16 mouse cellular contexts compared by ENCODE assay signal in genomic region chr14:21850419-21851127, GRCm38 (mm10). TPM values are rescaled to one million over a fixed set of nuclear protein-coding genes. Genes with fewer than 3 reads are reported as not detected.
A peak's percentile ranks its signal among the peaks of the same experiment; 100 is the strongest.
DNase-seq lines count a peak whose midpoint lies in the region; ATAC-seq and TF ChIP-seq lines count a peak whose summit lies in the region.
"Had no signal": no experiment of that assay in that cellular context is flagged by ENCODE, and none has a peak within 500 bp of the region (broad histone marks: within the 10 kb centered on the region; RNA-seq: fewer than 3 reads in every experiment).

No protein-coding gene starts in this region.

- intact Hi-C loops in heart, postnatal 10 days (cut with DNase I) = no loop called here

- H3K27me3 ChIP-seq in heart, embryonic 10.5 days (ENCODE audit: insufficient read depth, poor library complexity, severe bottlenecking) = no peaks in the 10 kb centered on the region
- peaks cover 35% of the 10 kb centered on the region for H3K27me3 ChIP-seq in limb, embryonic 10.5 days (ENCODE audit: low read depth, poor library complexity, severe bottlenecking)
- H3K27me3 ChIP-seq in stomach, embryonic 15.5 days (replicated peaks) = no peaks in the 10 kb centered on the region
- H3K27me3 ChIP-seq: forebrain, embryonic 15.5 days; intestine, embryonic 15.5 days had no signal

- H3K4me1 ChIP-seq in heart, embryonic 10.5 days = peaks cover 86% of the 10 kb centered on the region
- peaks cover 12% of the 10 kb centered on the region for H3K4me1 ChIP-seq in lung, adult 2 months (ENCODE audit: control insufficient read depth, insufficient read depth, low read length)
- H3K4me1 ChIP-seq in limb, embryonic 10.5 days = peaks cover 85% of the 10 kb centered on the region
- H3K4me1 ChIP-seq in stomach, embryonic 15.5 days = peaks cover 33% of the 10 kb centered on the region

- no peak overlapping the region for H3K4me2 ChIP-seq in stomach, embryonic 15.5 days
- H3K4me2 ChIP-seq: forebrain, embryonic 15.5 days; hindbrain, embryonic 12.5 days; intestine, embryonic 15.5 days; midbrain, embryonic 11.5 days had no signal

- no peak overlapping the region for H3K4me3 ChIP-seq in heart, embryonic 10.5 days
- no peak overlapping the region for H3K4me3 ChIP-seq in lung, adult 2 months (replicated peaks; ENCODE audit: extremely low read depth, low read depth, low read length)
- peak overlapping the region; percentile 13; the same call in 1 of the 2 replicates for H3K4me3 ChIP-seq in limb, embryonic 10.5 days
- no peak overlapping the region for H3K4me3 ChIP-seq in stomach, embryonic 15.5 days (replicated peaks)
- H3K4me3 ChIP-seq: forebrain, embryonic 15.5 days; hindbrain, embryonic 12.5 days; intestine, embryonic 15.5 days; myocyte had no signal

- ATAC-seq in stomach, embryonic 15.5 days (ENCODE audit: insufficient read depth, low FRiP score, low read depth) = 0 out of 2 replicates have a peak, but pooled peaks have one; percentile 13
- ATAC-seq: forebrain, embryonic 15.5 days; intestine, embryonic 15.5 days had no signal

- DNase-seq in heart, embryonic 10.5 days (ENCODE audit: low spot score) = peak; percentile 89
- DNase-seq in heart, postnatal 10 days = no peak
- DNase-seq in lung, postnatal 36 days = peak; percentile 15
- DNase-seq in lung, adult 2 months = no peak
- DNase-seq in limb, embryonic 10.5 days (ENCODE audit: low spot score) = peak; percentile 57
- DNase-seq in layer of hippocampus, adult 9-10 months (ENCODE audit: low spot score) = no peak
- DNase-seq in T-cell, adult 2 months (ENCODE audit: low spot score) = no peak
- DNase-seq: adrenal gland, postnatal 10 days; lung, postnatal 14 days; thymus, adult 18-20 months had no signal

- TF ChIP-seq CTCF in lung, adult 2 months (IDR thresholded peaks at IDR 0.05; ENCODE audit: insufficient read depth, low read length) = no peak

- TF ChIP-seq POLR2A in lung, adult 2 months (IDR thresholded peaks at IDR 0.05; ENCODE audit: borderline replicate concordance, extremely low read depth, low read depth, low read length) = no peak

- H3K27ac ChIP-seq in heart, embryonic 10.5 days = peak overlapping the region; percentile 48; the same call in 1 of the 2 replicates
- peak overlapping the region; percentile 59 for H3K27ac ChIP-seq in limb, embryonic 10.5 days
- H3K27ac ChIP-seq in stomach, embryonic 15.5 days = no peak overlapping the region
- H3K27ac ChIP-seq: forebrain, embryonic 15.5 days; hindbrain, embryonic 12.5 days; intestine, embryonic 15.5 days had no signal

- peaks cover 18% of the 10 kb centered on the region for H3K36me3 ChIP-seq in heart, embryonic 10.5 days
- peaks cover 15% of the 10 kb centered on the region for H3K36me3 ChIP-seq in limb, embryonic 10.5 days
- peaks cover 5% of the 10 kb centered on the region; the same call in 1 of the 2 replicates for H3K36me3 ChIP-seq in stomach, embryonic 15.5 days

- H3K9me3 ChIP-seq in heart, embryonic 10.5 days = no peaks in the 10 kb centered on the region
- H3K9me3 ChIP-seq in limb, embryonic 10.5 days (replicated peaks) = no peaks in the 10 kb centered on the region
- H3K9me3 ChIP-seq in stomach, embryonic 15.5 days = no peaks in the 10 kb centered on the region
- H3K9me3 ChIP-seq: forebrain, embryonic 15.5 days; hindbrain, embryonic 12.5 days; intestine, embryonic 15.5 days had no signal

- WGBS in heart, embryonic 10.5 days = 42% methylated on average over 24 of the region's 24 CpGs
- WGBS in lung, adult 2 months = 78% methylated on average over 24 of the region's 24 CpGs
- WGBS in limb, embryonic 10.5 days = 57% methylated on average over 24 of the region's 24 CpGs
- WGBS in stomach, embryonic 15.5 days = 74% methylated on average over 24 of the region's 24 CpGs

- no peak overlapping the region for H3K9ac ChIP-seq in stomach, embryonic 15.5 days
- H3K9ac ChIP-seq: forebrain, embryonic 15.5 days; hindbrain, embryonic 12.5 days; intestine, embryonic 15.5 days had no signal

RNA-seq across cellular contexts. Expression of gene Comtd1, which starts 1.8 kb away (rescaled TPM):
- polyA plus RNA-seq in heart, embryonic 10.5 days (2016; fragmentation: Nextera tagmentation; extraction: Ambion mirVana) = 48.1 and 52.2 TPM in 2 replicates
- 10 to 100 TPM in 1 of 2 experiments, 1 to 10 TPM in 1; 8.8 to 10.3 TPM for total RNA-seq in heart, postnatal 10 days (2021)
- 12.7 and 13.9 TPM in 2 replicates for polyA plus RNA-seq in lung, adult 2 months (2012; rRNA removed)
- polyA plus RNA-seq in limb, embryonic 10.5 days (2016; fragmentation: Nextera tagmentation; extraction: Ambion mirVana) = 20.9 and 29.8 TPM in 2 replicates
- polyA plus RNA-seq in stomach, embryonic 15.5 days (2015; fragmentation: Nextera tagmentation; extraction: Ambion mirVana) = 42.2 and 48.1 TPM in 2 replicates

RNA-seq across cellular contexts. Expression of gene Vdac2, which starts 25.5 kb away (rescaled TPM):
- polyA plus RNA-seq in heart, embryonic 10.5 days (2016; fragmentation: Nextera tagmentation; extraction: Ambion mirVana) = 377 and 438 TPM in 2 replicates
- 100 to 1,000 TPM; 544 to 567 TPM for total RNA-seq in heart, postnatal 10 days (2021)
- 95.7 and 96.6 TPM in 2 replicates for polyA plus RNA-seq in lung, adult 2 months (2012; rRNA removed)
- 301 and 316 TPM in 2 replicates for polyA plus RNA-seq in limb, embryonic 10.5 days (2016; fragmentation: Nextera tagmentation; extraction: Ambion mirVana)
- polyA plus RNA-seq in stomach, embryonic 15.5 days (2015; fragmentation: Nextera tagmentation; extraction: Ambion mirVana) = 264 and 310 TPM in 2 replicates

Comparison
In these comparisons a context has a peak if more than half of its experiments do, and no peak if none do; other contexts are left out.
1. DNase-seq: peak in heart, embryonic 10.5 days (single experiment), lung, postnatal 36 days (single experiment) and limb, embryonic 10.5 days (single experiment); none in heart, postnatal 10 days (0 of 2), lung, adult 2 months (single experiment), layer of hippocampus, adult 9-10 months (single experiment) and T-cell, adult 2 months (single experiment).